Mouse (Mus musculus) CH12.LX (cell line): ENCODE data around the gene Gm16181. TPM values are rescaled to one million over a fixed set of nuclear protein-coding genes. Genes with fewer than 3 reads are reported as not detected.

Experiments used
- DNase-seq: peaks from one replicate; pipeline ENCODE4 v3.0.0-alpha.2; 2013; ENCODE audit errors: extremely low read depth
- H3K27ac ChIP-seq: 2 replicates; pipeline ENCODE4 v1.5.1; 2012; ENCODE audit warnings: low read depth, mild to moderate bottlenecking, control low read depth, moderate library complexity; ENCODE audit not compliant: insufficient read depth
- H3K27me3 ChIP-seq: replicated peaks from 2 replicates; pipeline ENCODE3; 2012; ENCODE audit warnings: inconsistent platforms
- H3K36me3 ChIP-seq, 2 experiments: replicated peaks in 1 of 2; 2 replicates each; pipeline versions ENCODE3 to v1.6.1; 2012; ENCODE audit warnings: inconsistent platforms in 1 of 2, low read length in 1 of 2, mild to moderate bottlenecking in 1 of 2, mixed read lengths in 1 of 2, moderate library complexity in 1 of 2; ENCODE audit not compliant: control insufficient read depth in 1 of 2, insufficient read depth in 1 of 2
- H3K4me1 ChIP-seq, 2 experiments: 2 replicates each; pipeline ENCODE4 v1.6.1; 2012; ENCODE audit warnings: inconsistent platforms in 1 of 2, moderate library complexity in 1 of 2; ENCODE audit not compliant: insufficient read depth in 2 of 2, control insufficient read depth in 1 of 2
- H3K4me2 ChIP-seq: 2 replicates; pipeline ENCODE4 v1.6.1; 2012; ENCODE audit warnings: low read depth, mild to moderate bottlenecking, control low read depth; ENCODE audit not compliant: poor library complexity, insufficient read depth, severe bottlenecking
- H3K4me3 ChIP-seq, 3 experiments: fragments of 150-350 bp in 1 of 3; sonication (generic) in 1 of 3; replicated peaks in 1 of 3; 2 replicates each; pipeline versions ENCODE3 to v1.5.1; 2011 to 2012; ENCODE audit warnings: low read depth in 2 of 3, low read length in 2 of 3, mild to moderate bottlenecking in 2 of 3, moderate library complexity in 2 of 3, control low read depth in 1 of 3, improper control_type of control experiment in 1 of 3, inconsistent platforms in 1 of 3, mixed read lengths in 1 of 3; ENCODE audit not compliant: poor library complexity in 1 of 3
- H3K79me2 ChIP-seq: replicated peaks from 2 replicates; pipeline ENCODE4 v1.6.1; 2012; ENCODE audit warnings: mild to moderate bottlenecking, moderate library complexity; ENCODE audit not compliant: control insufficient read depth, poor library complexity, insufficient read depth, severe bottlenecking; ENCODE audit errors: extremely low read depth
- H3K9ac ChIP-seq: 2 replicates; pipeline ENCODE4 v1.6.1; 2012; ENCODE audit warnings: low read depth, mild to moderate bottlenecking, control low read depth, moderate library complexity; ENCODE audit not compliant: insufficient read depth
- H3K9me3 ChIP-seq: replicated peaks from 2 replicates; pipeline ENCODE3; 2012; ENCODE audit warnings: low read length, inconsistent platforms, mixed read lengths
- BHLHE40 ChIP-seq: IDR thresholded peaks from 2 replicates; pipeline ENCODE4 v1.6.1; 2011; ENCODE audit warnings: mild to moderate bottlenecking, low read depth, low read length, improper control_type of control experiment
- CHD1 ChIP-seq: IDR thresholded peaks from 2 replicates; pipeline ENCODE4 v1.6.1; 2012; ENCODE audit warnings: low read depth, low read length, improper control_type of control experiment, inconsistent platforms
- CHD2 ChIP-seq: IDR thresholded peaks from 2 replicates; pipeline ENCODE4 v1.6.1; 2011; ENCODE audit warnings: low read length, improper control_type of control experiment
- ELF1 ChIP-seq: IDR thresholded peaks from 2 replicates; pipeline ENCODE4 v1.6.1; 2014; ENCODE audit warnings: low read depth, mild to moderate bottlenecking, inconsistent platforms, low read length, improper control_type of control experiment
- EP300 ChIP-seq: IDR thresholded peaks from 2 replicates; pipeline ENCODE4 v1.6.1; 2011; ENCODE audit warnings: low read length, improper control_type of control experiment
- GABPA ChIP-seq: IDR thresholded peaks from 2 replicates; pipeline ENCODE4 v1.6.1; 2012; ENCODE audit warnings: low read depth, low read length, improper control_type of control experiment, inconsistent platforms; ENCODE audit not compliant: insufficient replicate concordance
- IRF4 ChIP-seq: IDR thresholded peaks from 2 replicates; pipeline ENCODE4 v1.6.1; 2014; ENCODE audit warnings: low read depth, mild to moderate bottlenecking, inconsistent platforms, low read length, improper control_type of control experiment
- JUN ChIP-seq: IDR thresholded peaks from 2 replicates; pipeline ENCODE4 v1.6.1; 2011; ENCODE audit warnings: low read depth, mild to moderate bottlenecking, low read length, improper control_type of control experiment, moderate library complexity; ENCODE audit not compliant: insufficient read depth
- JUND ChIP-seq: conservative IDR thresholded peaks from 2 replicates; pipeline ENCODE4 v1.6.1; 2011; ENCODE audit warnings: low read depth, low read length, improper control_type of control experiment
- KAT2A ChIP-seq: IDR thresholded peaks from 2 replicates; pipeline ENCODE4 v1.6.1; 2012; ENCODE audit warnings: low read length, improper control_type of control experiment, inconsistent platforms; ENCODE audit not compliant: insufficient replicate concordance
- MAFK ChIP-seq: IDR thresholded peaks from 2 replicates; pipeline ENCODE4 v1.6.1; 2011; ENCODE audit warnings: low read length, improper control_type of control experiment; ENCODE audit not compliant: insufficient replicate concordance
- MAX ChIP-seq: IDR thresholded peaks from 2 replicates; pipeline ENCODE4 v1.6.1; 2011; ENCODE audit warnings: low read length, improper control_type of control experiment
- MEF2A ChIP-seq: IDR thresholded peaks from 2 replicates; pipeline ENCODE4 v1.6.1; 2014; ENCODE audit warnings: low read depth, mild to moderate bottlenecking, inconsistent platforms, low read length, improper control_type of control experiment, borderline replicate concordance
- MXI1 ChIP-seq: IDR thresholded peaks from 2 replicates; pipeline ENCODE4 v1.6.1; 2011; ENCODE audit warnings: mild to moderate bottlenecking, low read depth, low read length, improper control_type of control experiment
- MYC ChIP-seq: IDR thresholded peaks from 2 replicates; pipeline ENCODE4 v1.6.1; 2011; ENCODE audit warnings: low read depth, mild to moderate bottlenecking, improper control_type of control experiment, low read length
- NELFE ChIP-seq: IDR thresholded peaks from 2 replicates; pipeline ENCODE4 v1.6.1; 2011; ENCODE audit warnings: low read depth, low read length, improper control_type of control experiment
- NRF1 ChIP-seq: IDR thresholded peaks from 2 replicates; pipeline ENCODE4 v1.6.1; 2014; ENCODE audit warnings: low read depth, mild to moderate bottlenecking, inconsistent platforms, low read length, improper control_type of control experiment, moderate library complexity
- POLR2AphosphoS2 ChIP-seq: IDR thresholded peaks from 2 replicates; pipeline ENCODE4 v1.6.1; 2011; ENCODE audit warnings: low read depth, low read length, improper control_type of control experiment
- RAD21 ChIP-seq: IDR thresholded peaks from 2 replicates; pipeline ENCODE4 v1.6.1; 2011; ENCODE audit warnings: low read depth, mild to moderate bottlenecking, low read length, improper control_type of control experiment, moderate library complexity
- RCOR1 ChIP-seq: conservative IDR thresholded peaks from 2 replicates; pipeline ENCODE4 v1.6.1; 2012; ENCODE audit warnings: low read depth, mild to moderate bottlenecking, inconsistent platforms, low read length, improper control_type of control experiment
- SIN3A ChIP-seq: IDR thresholded peaks from 2 replicates; pipeline ENCODE4 v1.6.1; 2012; ENCODE audit warnings: low read length, improper control_type of control experiment, inconsistent platforms
- SMC3 ChIP-seq: IDR thresholded peaks from 2 replicates; pipeline ENCODE4 v1.6.1; 2011; ENCODE audit warnings: low read depth, low read length, improper control_type of control experiment
- TCF12 ChIP-seq: IDR thresholded peaks from 2 replicates; pipeline ENCODE4 v1.6.1; 2014; ENCODE audit warnings: low read depth, mild to moderate bottlenecking, inconsistent platforms, low read length, improper control_type of control experiment
- UBTF ChIP-seq: IDR thresholded peaks from 2 replicates; pipeline ENCODE4 v1.6.1; 2012; ENCODE audit warnings: low read depth, mild to moderate bottlenecking, inconsistent platforms, low read length, improper control_type of control experiment, moderate library complexity
- USF1 ChIP-seq: IDR thresholded peaks from 2 replicates; pipeline ENCODE4 v1.6.1; 2014; ENCODE audit warnings: low read depth, mild to moderate bottlenecking, inconsistent platforms, low read length, improper control_type of control experiment
- USF2 ChIP-seq: conservative IDR thresholded peaks from 2 replicates; pipeline ENCODE4 v1.6.1; 2011; ENCODE audit warnings: low read depth, low read length, improper control_type of control experiment
- ZC3H11A ChIP-seq: IDR thresholded peaks from 2 replicates; pipeline ENCODE4 v1.6.1; 2012; ENCODE audit warnings: low read depth, mild to moderate bottlenecking, inconsistent platforms, low read length, improper control_type of control experiment
- ZKSCAN1 ChIP-seq: IDR thresholded peaks from 2 replicates; pipeline ENCODE4 v1.6.1; 2012; ENCODE audit warnings: low read depth, inconsistent platforms, low read length, improper control_type of control experiment, borderline replicate concordance
- ZMIZ1 ChIP-seq: IDR thresholded peaks from 2 replicates; pipeline ENCODE4 v1.6.1; 2012; ENCODE audit warnings: low read depth, mild to moderate bottlenecking, inconsistent platforms, low read length, improper control_type of control experiment
- ZNF384 ChIP-seq: IDR thresholded peaks from 2 replicates; pipeline ENCODE4 v1.6.1; 2012; ENCODE audit warnings: low read depth, low read length, improper control_type of control experiment, inconsistent platforms
- dilution Hi-C: fragments of 300-500 bp; cut with MboI; formaldehyde crosslinking; loops from 2 replicates; pipeline ENCODE4 v1.14.3; 2020; ENCODE audit warnings: low sequenced_read_pairs; ENCODE audit not compliant: extremely low pct_unique_long_range_greater_than_20kb, extremely low pct_ligation_motif_present
- in situ Hi-C: fragments of 300-500 bp; cut with MboI; formaldehyde crosslinking; loops from 3 replicates; pipeline ENCODE4 v1.14.3; 2019; ENCODE audit warnings: low sequenced_read_pairs, low pct_ligation_motif_present, low pct_unique_long_range_greater_than_20kb, mixed read lengths
- polyA plus RNA-seq: library from polyadenylated mRNA; unstranded; fragments of >175 nt; gene quantifications from 2 replicates; pipeline ENCODE4 v1.2.1, GENCODE M21; 2012; ENCODE audit warnings: low read depth; ENCODE audit not compliant: insufficient read length
- total RNA-seq, 2 experiments: library from RNA; depleted of rRNA; stranded (reverse); fragments of 300-350 nt in 1 of 2; fragments of >200 nt in 1 of 2; gene quantifications; 2 replicates each; pipeline ENCODE4 v1.2.3; 2012 to 2014

Gm16181 gene
- total and polyA plus RNA-seq, 3 experiments: not detected

DNA sequence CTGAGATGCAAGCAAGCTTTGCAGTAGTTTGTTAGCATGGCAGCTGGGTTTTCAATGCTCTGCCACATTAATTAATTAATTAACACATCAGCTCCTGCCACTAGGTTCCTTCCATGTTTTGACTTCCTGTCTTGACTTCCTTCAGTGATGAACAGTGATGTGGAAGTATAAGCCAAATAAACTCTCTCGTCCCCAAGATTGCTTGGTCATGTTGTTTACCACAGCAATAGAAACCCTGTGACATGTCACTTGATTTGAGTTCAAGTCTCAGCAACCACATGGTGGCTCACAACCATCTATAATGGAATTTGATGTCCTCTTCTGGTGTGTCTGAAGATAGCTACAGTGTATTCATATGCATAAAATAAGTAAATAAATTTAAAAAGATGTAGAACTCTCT, 36.7 kb downstream of the Gm16181 start:
- Histone ChIP-seq H3K9me3 (no peaks in the 10 kb centered on the region), H3K9ac (0 out of 2 replicates have a peak overlapping the region, but pooled peaks have one; percentile 36), H3K36me3 (peaks cover 19 to 22% of the 10 kb centered on the region in 2 experiments), H3K4me2 (peak overlapping the region; percentile 35), H3K27ac (no peak overlapping the region), H3K4me3 (no peak overlapping the region), H3K4me1 (peaks cover 15 to 27% of the 10 kb centered on the region in 2 experiments), H3K79me2 (no peaks in the 10 kb centered on the region), H3K27me3 (peaks cover 2% of the 10 kb centered on the region)
- in situ Hi-C loops (no loop called here), dilution Hi-C loops (no loop called here)
- DNase-seq: no peak
- TF ChIP-seq JUN (no peak), ZMIZ1 (no peak), TCF12 (no peak), MEF2A (no peak), ZNF384 (no peak), MAX (no peak), SIN3A (no peak), MYC (no peak), IRF4 (no peak), KAT2A (no peak), UBTF (no peak), USF2 (no peak), CHD2 (no peak), RCOR1 (no peak), MAFK (no peak), ZC3H11A (no peak)

DNA sequence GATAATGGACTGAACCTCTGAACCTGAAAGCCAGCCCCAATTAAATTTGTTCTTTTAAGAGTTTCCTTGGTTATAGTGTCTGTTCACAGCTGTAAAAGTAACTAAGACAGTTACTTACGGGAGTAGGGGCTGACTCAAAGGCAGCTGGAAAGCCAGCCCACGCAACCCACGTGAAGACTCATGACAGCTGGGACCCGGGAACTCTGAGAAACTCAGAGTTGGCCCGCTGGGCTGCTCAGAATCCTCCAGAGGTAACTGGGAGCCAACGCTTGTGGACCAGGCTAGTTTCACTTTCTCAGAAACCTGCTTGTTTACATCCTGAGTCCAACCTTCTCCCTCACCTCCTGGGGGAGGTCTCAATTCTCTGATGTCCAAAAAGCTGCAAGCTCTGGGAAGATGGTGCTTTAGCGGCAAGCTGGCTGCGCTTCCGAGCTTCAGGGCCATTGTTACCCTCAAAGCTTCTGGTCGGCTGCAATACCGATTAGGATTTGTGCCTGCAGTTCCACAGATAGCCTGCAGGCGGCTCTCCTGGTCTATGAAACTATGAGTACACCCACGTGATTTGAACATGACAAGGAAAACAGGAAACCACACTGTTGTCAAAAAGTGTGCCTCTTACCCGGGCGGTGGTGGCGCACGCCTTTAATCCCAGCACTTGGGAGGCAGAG, 37.3 kb downstream of the Gm16181 start:
- Histone ChIP-seq H3K4me1 (peaks cover 15 to 27% of the 10 kb centered on the region in 2 experiments), H3K9ac (peak overlapping the region; percentile 36), H3K27ac (no peak overlapping the region), H3K4me3 (peak overlapping the region; percentile 39 to 64 (median 50)), H3K9me3 (no peaks in the 10 kb centered on the region), H3K36me3 (peaks cover 13 to 16% of the 10 kb centered on the region in 2 experiments), H3K79me2 (peaks cover under 1% of the 10 kb centered on the region; the same call in 1 of the 2 replicates), H3K4me2 (peak overlapping the region; percentile 35), H3K27me3 (peaks cover 2% of the 10 kb centered on the region)
- dilution Hi-C loops: no loop called here
- in situ Hi-C loops: no loop called here
- peak; percentile 100 for DNase-seq
- TF ChIP-seq KAT2A (0 out of 2 replicates have a peak, but pooled peaks have one; percentile 37), SIN3A (peak; percentile 100), NELFE (peak; percentile 68), ELF1 (peak; percentile 86), CHD1 (no peak), RCOR1 (peak; percentile 88), UBTF (no peak), GABPA (no peak), USF1 (peak; percentile 91), MYC (peak; percentile 97), CHD2 (peak; percentile 50; the same call in 1 of the 2 replicates), SMC3 (peak; percentile 99), ZKSCAN1 (no peak; the same call in 1 of the 2 replicates), NRF1 (peak; percentile 39; the same call in 1 of the 2 replicates), BHLHE40 (peak; percentile 98), EP300 (peak; percentile 66; the same call in 1 of the 2 replicates), JUN (peak; percentile 23), MAFK (peak; percentile 47; the same call in 1 of the 2 replicates), MXI1 (peak; percentile 99), POLR2AphosphoS2 (no peak), USF2 (peak; percentile 91), JUND (peak; percentile 70; the same call in 1 of the 2 replicates), RAD21 (peak; percentile 95)
